Mouse (Mus musculus): Measurements from ENCODE around the gene Srbd1. TPM values are rescaled to one million over a fixed set of nuclear protein-coding genes. Genes with fewer than 3 reads are reported as not detected.

Gene Srbd1
- polyA plus RNA-seq, 1 experiment from 2014 or later = 22.8 TPM

DNA sequence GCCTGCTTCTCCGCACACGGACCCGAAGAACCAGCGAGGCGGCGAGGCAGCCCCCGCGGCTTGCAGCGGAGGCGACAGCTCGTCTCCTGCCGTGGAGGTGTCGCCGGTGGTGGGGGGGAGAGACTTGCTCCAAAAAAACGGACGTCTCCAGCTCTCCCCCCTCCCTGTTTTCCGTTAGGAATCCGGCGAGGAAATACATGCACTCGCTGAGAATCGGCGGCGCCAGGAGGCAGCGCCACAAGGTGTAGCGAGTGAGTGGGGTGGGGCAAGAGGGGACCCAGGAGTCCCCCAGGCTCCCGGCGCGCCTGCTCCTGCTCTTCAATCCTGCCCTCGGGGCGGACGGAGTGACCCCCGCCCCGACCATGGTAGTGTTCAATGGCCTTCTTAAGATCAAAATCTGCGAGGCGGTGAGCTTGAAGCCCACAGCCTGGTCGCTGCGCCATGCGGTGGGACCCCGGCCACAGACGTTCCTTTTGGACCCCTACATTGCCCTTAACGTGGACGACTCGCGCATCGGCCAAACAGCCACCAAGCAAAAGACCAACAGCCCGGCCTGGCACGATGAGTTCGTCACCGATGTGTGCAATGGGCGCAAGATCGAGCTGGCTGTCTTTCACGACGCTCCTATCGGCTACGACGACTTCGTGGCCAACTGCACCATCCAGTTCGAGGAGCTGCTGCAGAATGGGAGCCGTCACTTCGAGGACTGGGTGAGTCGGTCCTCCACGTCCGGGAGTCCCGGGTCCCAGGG, 23.4 kb upstream of the Srbd1 start:
- under 1% methylated on average over 64 of the region's 64 CpGs for WGBS
- no peaks in the 10 kb centered on the region for H3K27me3 ChIP-seq
- H3K9ac ChIP-seq = peak overlapping the region; percentile 92
- no peaks in the 10 kb centered on the region for H3K9me3 ChIP-seq
- peak overlapping the region; percentile 98 for H3K27ac ChIP-seq
- peaks cover 9% of the 10 kb centered on the region for H3K36me3 ChIP-seq
- peak overlapping the region; percentile 75 for H3K4me3 ChIP-seq
- H3K4me2 ChIP-seq = peak overlapping the region; percentile 97
- peaks cover 34% of the 10 kb centered on the region for H3K4me1 ChIP-seq
- no peak for ATAC-seq (ENCODE audit: insufficient number of reproducible peaks, insufficient read depth, low FRiP score, low TSS enrichment, low read depth)

- H3K4me2 ChIP-seq = peak within 1 kb of the TSS; percentile 97
- peak within 1 kb of the TSS; percentile 98 for H3K27ac ChIP-seq
- H3K9me3 ChIP-seq = no peaks in the 10 kb centered on the region
- H3K9ac ChIP-seq = peak within 1 kb of the TSS; percentile 92
- under 1% methylated on average over 92 of the region's 115 CpGs for WGBS
- no peaks in the 10 kb centered on the region for H3K27me3 ChIP-seq
- H3K36me3 ChIP-seq = peaks cover under 1% of the 10 kb centered on the region
- peak; percentile 66 for ATAC-seq (ENCODE audit: insufficient number of reproducible peaks, insufficient read depth, low FRiP score, low TSS enrichment, low read depth)
- peaks cover 36% of the 10 kb centered on the region for H3K4me1 ChIP-seq
- H3K4me3 ChIP-seq = peak within 1 kb of the TSS; percentile 75
These were observed 22.6 kb upstream of the Srbd1 start, which contains the start of gene Prkce for GRCm38 (mm10) chr17:86167320-86168230. Prkce (plus strand) TSS chr17:86167785.

- Histone ChIP-seq H3K4me1 (peaks cover 41% of the 10 kb centered on the region), H3K9ac (peak overlapping the region; percentile 92), H3K9me3 (no peaks in the 10 kb centered on the region), H3K27me3 (no peaks in the 10 kb centered on the region), H3K4me2 (peak overlapping the region; percentile 97), H3K4me3 (peak overlapping the region; percentile 75), H3K36me3 (no peaks in the 10 kb centered on the region), H3K27ac (peak overlapping the region; percentile 98)
- ATAC-seq (ENCODE audit: insufficient number of reproducible peaks, insufficient read depth, low FRiP score, low TSS enrichment, low read depth) = peak; percentile 50
- WGBS = under 1% methylated on average over 46 of the region's 46 CpGs
These were observed 21.8 kb upstream of the Srbd1 start for GRCm38 (mm10) chr17:86166567-86167319.

- Histone ChIP-seq H3K36me3 (no peaks in the 10 kb centered on the region), H3K4me2 (peak overlapping the region; percentile 97), H3K27ac (peak overlapping the region; percentile 98), H3K9ac (peak overlapping the region; percentile 92), H3K27me3 (no peaks in the 10 kb centered on the region), H3K4me3 (peak overlapping the region; percentile 75), H3K4me1 (peaks cover 42% of the 10 kb centered on the region), H3K9me3 (no peaks in the 10 kb centered on the region)
- WGBS = under 1% methylated on average over 19 of the region's 19 CpGs
- no peak for ATAC-seq (ENCODE audit: insufficient number of reproducible peaks, insufficient read depth, low FRiP score, low TSS enrichment, low read depth)
These were observed 21.1 kb upstream of the Srbd1 start for GRCm38 (mm10) chr17:86166051-86166566.

DNA sequence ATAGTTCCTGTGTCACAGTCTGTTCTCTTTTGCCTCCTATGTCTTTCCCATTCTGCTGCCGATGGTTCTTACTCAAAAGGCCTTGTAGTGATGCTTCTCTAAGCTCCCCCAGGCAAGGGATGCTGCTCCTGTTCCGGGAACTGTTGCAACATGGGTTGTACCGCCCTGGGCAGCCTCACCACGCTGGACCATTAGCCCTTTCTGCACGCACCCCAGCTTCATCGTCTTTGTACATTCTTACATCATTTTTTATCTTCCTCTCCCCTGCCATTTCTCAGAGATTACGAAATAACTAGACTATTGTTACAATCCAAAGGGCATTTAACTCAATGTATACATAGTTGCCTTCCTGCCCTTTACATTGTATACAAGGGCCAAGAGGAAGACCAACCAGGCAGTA, 19.4 kb upstream of the Srbd1 start:
- H3K27ac ChIP-seq = no peak overlapping the region
- H3K4me3 ChIP-seq = no peak overlapping the region
- no peak overlapping the region for H3K4me2 ChIP-seq
- H3K36me3 ChIP-seq = no peaks in the 10 kb centered on the region
- no peak overlapping the region for H3K9ac ChIP-seq
- 77% methylated on average over 7 of the region's 7 CpGs for WGBS
- H3K4me1 ChIP-seq = peaks cover 25% of the 10 kb centered on the region
- no peaks in the 10 kb centered on the region for H3K27me3 ChIP-seq
- H3K9me3 ChIP-seq = no peaks in the 10 kb centered on the region
- no peak for ATAC-seq (ENCODE audit: insufficient number of reproducible peaks, insufficient read depth, low FRiP score, low TSS enrichment, low read depth)

DNA sequence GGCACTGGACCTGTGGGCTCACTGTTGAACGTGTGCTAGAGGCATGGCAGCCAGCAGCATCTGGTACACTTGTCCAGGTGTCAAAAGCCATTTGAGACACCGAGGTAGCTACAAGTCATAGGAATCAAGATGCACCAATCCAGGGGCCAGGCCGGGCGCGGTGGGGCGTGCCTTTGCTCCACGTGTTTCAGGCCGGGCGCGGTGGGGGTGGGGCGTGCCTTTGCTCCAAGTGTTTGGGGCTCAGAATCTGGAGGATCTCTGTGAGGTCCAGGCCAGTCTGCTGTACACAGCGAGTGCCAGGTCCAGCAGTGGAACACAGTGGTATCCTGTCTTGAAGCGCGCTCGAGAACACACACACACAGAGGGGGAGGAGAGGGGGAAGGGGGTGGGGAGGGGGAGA, 17.7 kb upstream of the Srbd1 start:
- H3K36me3 ChIP-seq = no peaks in the 10 kb centered on the region
- no peaks in the 10 kb centered on the region for H3K27me3 ChIP-seq
- ATAC-seq (ENCODE audit: insufficient number of reproducible peaks, insufficient read depth, low FRiP score, low TSS enrichment, low read depth) = no peak
- H3K4me2 ChIP-seq = no peak overlapping the region
- H3K4me1 ChIP-seq = peaks cover 14% of the 10 kb centered on the region; the same call in 1 of the 2 replicates
- H3K4me3 ChIP-seq = no peak overlapping the region
- WGBS = 46% methylated on average over 15 of the region's 15 CpGs
- no peak overlapping the region for H3K9ac ChIP-seq
- no peak overlapping the region for H3K27ac ChIP-seq
- H3K9me3 ChIP-seq = no peaks in the 10 kb centered on the region

GRCm38 (mm10) chr17:86156999-86157398, 12.0 kb upstream of the Srbd1 start:
- no peak for ATAC-seq (ENCODE audit: insufficient number of reproducible peaks, insufficient read depth, low FRiP score, low TSS enrichment, low read depth)
- no peak overlapping the region for H3K27ac ChIP-seq
- no peaks in the 10 kb centered on the region for H3K36me3 ChIP-seq
- WGBS = 75% methylated on average over 6 of the region's 6 CpGs
- H3K4me1 ChIP-seq = peaks cover 5% of the 10 kb centered on the region; the same call in 1 of the 2 replicates
- H3K27me3 ChIP-seq = no peaks in the 10 kb centered on the region
- no peaks in the 10 kb centered on the region for H3K9me3 ChIP-seq
- H3K9ac ChIP-seq = no peak overlapping the region
- no peak overlapping the region for H3K4me3 ChIP-seq
- H3K4me2 ChIP-seq = no peak overlapping the region

- no peak overlapping the region for H3K4me3 ChIP-seq
- H3K9ac ChIP-seq = no peak overlapping the region
- H3K9me3 ChIP-seq = no peaks in the 10 kb centered on the region
- peak; percentile 91 for ATAC-seq (ENCODE audit: insufficient number of reproducible peaks, insufficient read depth, low FRiP score, low TSS enrichment, low read depth)
- H3K27ac ChIP-seq = no peak overlapping the region
- H3K4me1 ChIP-seq = peaks cover 1% of the 10 kb centered on the region
- H3K4me2 ChIP-seq = peak overlapping the region; percentile 31
- H3K36me3 ChIP-seq = no peaks in the 10 kb centered on the region
- H3K27me3 ChIP-seq = no peaks in the 10 kb centered on the region
- 13% methylated on average over 5 of the region's 5 CpGs for WGBS
These were observed 5.9 kb upstream of the Srbd1 start for GRCm38 (mm10) chr17:86150867-86151348.

DNA sequence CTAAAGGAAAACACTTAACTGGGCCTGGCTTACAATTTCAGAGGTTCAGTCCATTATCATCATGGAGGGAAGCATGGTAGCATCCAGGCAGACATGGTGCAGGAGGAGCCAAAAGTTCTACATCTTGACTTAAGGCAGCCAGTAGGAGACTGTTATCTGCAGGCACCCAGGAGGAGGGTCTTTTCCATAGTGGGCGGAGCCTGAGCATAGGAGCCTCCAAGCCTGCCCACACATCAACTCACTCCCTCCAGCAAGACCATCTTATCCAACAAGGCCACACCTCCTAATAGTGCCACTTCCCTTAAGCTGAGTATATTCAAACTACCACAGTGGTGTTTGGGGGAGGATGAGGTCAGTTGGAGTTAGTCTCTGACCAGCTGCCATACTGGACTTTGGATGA, 4.8 kb upstream of the Srbd1 start:
- H3K9ac ChIP-seq = no peak overlapping the region
- no peaks in the 10 kb centered on the region for H3K9me3 ChIP-seq
- no peak overlapping the region for H3K4me3 ChIP-seq
- H3K27ac ChIP-seq = no peak overlapping the region
- H3K27me3 ChIP-seq = no peaks in the 10 kb centered on the region
- no peak overlapping the region for H3K4me2 ChIP-seq
- H3K36me3 ChIP-seq = no peaks in the 10 kb centered on the region
- no peak for ATAC-seq (ENCODE audit: insufficient number of reproducible peaks, insufficient read depth, low FRiP score, low TSS enrichment, low read depth)
- 100% methylated on average over 1 of the region's 1 CpGs for WGBS
- H3K4me1 ChIP-seq = peaks cover 5% of the 10 kb centered on the region

DNA sequence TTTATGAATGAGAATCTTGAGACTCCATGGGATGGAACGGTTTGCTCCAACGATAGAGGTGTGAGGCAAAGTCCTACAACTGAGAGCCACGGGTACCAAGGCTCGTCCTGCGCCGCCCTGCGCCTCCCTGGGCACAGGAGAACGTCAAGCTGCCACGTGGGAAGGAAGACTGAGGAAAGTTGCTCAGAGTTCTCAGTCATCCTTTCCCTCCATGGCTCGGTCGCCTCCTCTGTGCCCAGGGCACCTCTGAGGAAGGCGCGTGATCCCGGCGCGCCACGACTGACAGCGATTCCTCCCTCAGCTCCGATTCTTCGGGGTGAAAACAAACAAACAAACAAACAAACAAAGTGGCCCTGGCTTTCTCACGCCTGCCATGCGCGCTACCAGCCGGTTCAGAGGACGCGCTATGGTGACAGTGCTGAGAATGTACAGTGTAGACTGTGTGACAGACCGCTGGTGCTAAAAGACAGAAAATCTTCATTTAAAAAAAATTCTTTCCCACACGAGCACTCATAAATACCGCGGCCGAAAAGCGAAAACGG, 367 bp downstream of the Srbd1 start:
- peak; percentile 70 for ATAC-seq (ENCODE audit: insufficient number of reproducible peaks, insufficient read depth, low FRiP score, low TSS enrichment, low read depth)
- H3K27me3 ChIP-seq = no peaks in the 10 kb centered on the region
- H3K4me2 ChIP-seq = peak overlapping the region; percentile 97
- under 1% methylated on average over 33 of the region's 33 CpGs for WGBS
- H3K9me3 ChIP-seq = no peaks in the 10 kb centered on the region
- H3K36me3 ChIP-seq = no peaks in the 10 kb centered on the region
- H3K27ac ChIP-seq = peak overlapping the region; percentile 53; the same call in 1 of the 2 replicates
- H3K4me3 ChIP-seq = peak overlapping the region; percentile 76
- peaks cover 12% of the 10 kb centered on the region for H3K4me1 ChIP-seq
- peak overlapping the region; percentile 87 for H3K9ac ChIP-seq

All from embryonic facial prominence, embryonic 13.5 days (tissue).